Comparison of ENCODE assay signal across 28 mouse cellular contexts in genomic region chr3:18460267-18460666, GRCm38 (mm10).
"Had no signal": no experiment of that assay in that cellular context is flagged by ENCODE, and none has a peak within 500 bp of the region (broad histone marks: within the 10 kb centered on the region; RNA-seq: fewer than 3 reads in every experiment).

No protein-coding gene starts in this region.

- DNase-seq: cerebellum, adult 18-20 months; cerebellum, adult 2 months; cerebellum, adult 8-10 months; cerebellum, adult 9-10 months; cerebellum, adult 9-11 months; cerebellum, postnatal 10 days; cerebellum, postnatal 14 days; cerebellum, postnatal 25 days; cerebellum, postnatal 36 days; embryo, embryonic 11 days; forebrain, postnatal 0 days; gastrocnemius, adult 2 months; gastrocnemius, postnatal 10 days; gastrocnemius, postnatal 14 days; gastrocnemius, postnatal 25 days; gastrocnemius, postnatal 36 days; heart, adult 11 months had no signal

- H3K36me3 ChIP-seq: embryonic facial prominence, embryonic 10.5 days; embryonic facial prominence, embryonic 12.5 days; embryonic facial prominence, embryonic 13.5 days; embryonic facial prominence, embryonic 15.5 days; forebrain, embryonic 10.5 days; forebrain, embryonic 12.5 days; forebrain, embryonic 15.5 days had no signal

- H3K9me3 ChIP-seq: embryonic facial prominence, embryonic 10.5 days; embryonic facial prominence, embryonic 12.5 days; embryonic facial prominence, embryonic 13.5 days; embryonic facial prominence, embryonic 15.5 days; forebrain, embryonic 10.5 days; forebrain, embryonic 12.5 days; forebrain, embryonic 13.5 days; forebrain, embryonic 15.5 days had no signal

- H3K4me3 ChIP-seq: embryonic facial prominence, embryonic 10.5 days; embryonic facial prominence, embryonic 12.5 days; embryonic facial prominence, embryonic 13.5 days; embryonic facial prominence, embryonic 15.5 days; erythroblast, embryonic 14.5 days; forebrain, embryonic 10.5 days; forebrain, embryonic 12.5 days; forebrain, embryonic 13.5 days; forebrain, embryonic 15.5 days; gastrocnemius, adult 2 months had no signal

- H3K4me2 ChIP-seq: embryonic facial prominence, embryonic 12.5 days; embryonic facial prominence, embryonic 13.5 days; embryonic facial prominence, embryonic 15.5 days; forebrain, embryonic 12.5 days; forebrain, embryonic 13.5 days; forebrain, embryonic 15.5 days had no signal

- H3K9ac ChIP-seq: embryonic facial prominence, embryonic 12.5 days; embryonic facial prominence, embryonic 13.5 days; embryonic facial prominence, embryonic 15.5 days; forebrain, embryonic 12.5 days; forebrain, embryonic 13.5 days; forebrain, embryonic 15.5 days; forebrain, postnatal 0 days had no signal

- H3K27me3 ChIP-seq: embryonic facial prominence, embryonic 12.5 days; embryonic facial prominence, embryonic 13.5 days; embryonic facial prominence, embryonic 15.5 days; forebrain, embryonic 12.5 days; forebrain, embryonic 13.5 days; forebrain, embryonic 15.5 days had no signal

- H3K4me1 ChIP-seq: embryonic facial prominence, embryonic 10.5 days; embryonic facial prominence, embryonic 12.5 days; embryonic facial prominence, embryonic 13.5 days; embryonic facial prominence, embryonic 15.5 days; forebrain, embryonic 10.5 days; forebrain, embryonic 12.5 days had no signal

- ATAC-seq: forebrain, embryonic 13.5 days; forebrain, embryonic 14.5 days; forebrain, embryonic 15.5 days; forebrain, embryonic 16.5 days; forebrain, postnatal 0 days had no signal

- H3K27ac ChIP-seq: embryonic facial prominence, embryonic 10.5 days; embryonic facial prominence, embryonic 12.5 days; embryonic facial prominence, embryonic 13.5 days; embryonic facial prominence, embryonic 15.5 days; forebrain, embryonic 10.5 days; forebrain, embryonic 12.5 days; forebrain, embryonic 13.5 days; forebrain, embryonic 15.5 days; gastrocnemius, adult 2 months had no signal
